Mouse (Mus musculus): ENCODE results near the gene Grifin. TPM values are rescaled to one million over a fixed set of nuclear protein-coding genes. Genes with fewer than 3 reads are reported as not detected.

Gene Grifin
- polyA plus RNA-seq, 1 experiment from 2014 or later: not detected

- 74% methylated on average over 4 of the region's 4 CpGs for WGBS
- no peak overlapping the region for H3K4me3 ChIP-seq (replicated peaks; ENCODE audit: low read length)
- no peaks in the 10 kb centered on the region for H3K36me3 ChIP-seq (ENCODE audit: control insufficient read depth, insufficient read depth)
- peaks cover 6% of the 10 kb centered on the region; the same call in 1 of the 2 replicates for H3K4me1 ChIP-seq (replicated peaks; ENCODE audit: control insufficient read depth, insufficient read depth, low read length)
- no peak overlapping the region for H3K4me2 ChIP-seq (ENCODE audit: low read length)
- H3K9ac ChIP-seq (replicated peaks; ENCODE audit: low read depth, low read length): no peak overlapping the region
- no peaks in the 10 kb centered on the region for H3K27me3 ChIP-seq (replicated peaks; ENCODE audit: control insufficient read depth, insufficient read depth, low read length)
- no peak for ATAC-seq
- H3K27ac ChIP-seq (ENCODE audit: low read length): no peak overlapping the region
- no peaks in the 10 kb centered on the region for H3K9me3 ChIP-seq (ENCODE audit: control insufficient read depth, low read length)
Observed at GRCm38 (mm10) chr5:140566271-140566670, 1.4 kb upstream of the Grifin start.

GRCm38 (mm10) chr5:140565856-140566255 lies 985 bp upstream of the Grifin start:
- H3K36me3 ChIP-seq (ENCODE audit: control insufficient read depth, insufficient read depth): no peaks in the 10 kb centered on the region
- H3K27ac ChIP-seq (ENCODE audit: low read length): no peak overlapping the region
- no peak overlapping the region for H3K4me3 ChIP-seq (replicated peaks; ENCODE audit: low read length)
- H3K27me3 ChIP-seq (replicated peaks; ENCODE audit: control insufficient read depth, insufficient read depth, low read length): no peaks in the 10 kb centered on the region
- no peaks in the 10 kb centered on the region for H3K9me3 ChIP-seq (ENCODE audit: control insufficient read depth, low read length)
- ATAC-seq: no peak
- 62% methylated on average over 6 of the region's 6 CpGs for WGBS
- H3K4me1 ChIP-seq (replicated peaks; ENCODE audit: control insufficient read depth, insufficient read depth, low read length): peaks cover 6% of the 10 kb centered on the region; the same call in 1 of the 2 replicates
- no peak overlapping the region for H3K4me2 ChIP-seq (ENCODE audit: low read length)
- H3K9ac ChIP-seq (replicated peaks; ENCODE audit: low read depth, low read length): no peak overlapping the region

GRCm38 (mm10) chr5:140565451-140565850 lies 580 bp upstream of the Grifin start:
- no peak overlapping the region for H3K4me2 ChIP-seq (ENCODE audit: low read length)
- no peak overlapping the region for H3K27ac ChIP-seq (ENCODE audit: low read length)
- H3K9ac ChIP-seq (replicated peaks; ENCODE audit: low read depth, low read length): no peak overlapping the region
- H3K27me3 ChIP-seq (replicated peaks; ENCODE audit: control insufficient read depth, insufficient read depth, low read length): no peaks in the 10 kb centered on the region
- no peak overlapping the region for H3K4me3 ChIP-seq (replicated peaks; ENCODE audit: low read length)
- ATAC-seq: peak; percentile 76
- H3K9me3 ChIP-seq (ENCODE audit: control insufficient read depth, low read length): no peaks in the 10 kb centered on the region
- no peaks in the 10 kb centered on the region for H3K36me3 ChIP-seq (ENCODE audit: control insufficient read depth, insufficient read depth)
- WGBS: 18% methylated on average over 5 of the region's 5 CpGs
- peaks cover 6% of the 10 kb centered on the region; the same call in 1 of the 2 replicates for H3K4me1 ChIP-seq (replicated peaks; ENCODE audit: control insufficient read depth, insufficient read depth, low read length)

- H3K4me1 ChIP-seq (replicated peaks; ENCODE audit: control insufficient read depth, insufficient read depth, low read length): peaks cover 3% of the 10 kb centered on the region; the same call in 1 of the 2 replicates
- ATAC-seq: no peak
- H3K9ac ChIP-seq (replicated peaks; ENCODE audit: low read depth, low read length): no peak overlapping the region
- H3K27ac ChIP-seq (ENCODE audit: low read length): no peak overlapping the region
- no peak overlapping the region for H3K4me3 ChIP-seq (replicated peaks; ENCODE audit: low read length)
- no peaks in the 10 kb centered on the region for H3K36me3 ChIP-seq (ENCODE audit: control insufficient read depth, insufficient read depth)
- 84% methylated on average over 9 of the region's 9 CpGs for WGBS
- H3K27me3 ChIP-seq (replicated peaks; ENCODE audit: control insufficient read depth, insufficient read depth, low read length): no peaks in the 10 kb centered on the region
- no peak overlapping the region for H3K4me2 ChIP-seq (ENCODE audit: low read length)
- no peaks in the 10 kb centered on the region for H3K9me3 ChIP-seq (ENCODE audit: control insufficient read depth, low read length)
Observed at GRCm38 (mm10) chr5:140562601-140563000, 2.3 kb downstream of the Grifin start.

- Histone ChIP-seq H3K9ac (replicated peaks; ENCODE audit: low read depth, low read length) (no peak overlapping the region), H3K27ac (ENCODE audit: low read length) (no peak overlapping the region), H3K4me3 (replicated peaks; ENCODE audit: low read length) (no peak overlapping the region), H3K4me2 (ENCODE audit: low read length) (no peak overlapping the region), H3K36me3 (ENCODE audit: control insufficient read depth, insufficient read depth) (no peaks in the 10 kb centered on the region), H3K9me3 (ENCODE audit: control insufficient read depth, low read length) (no peaks in the 10 kb centered on the region), H3K27me3 (replicated peaks; ENCODE audit: control insufficient read depth, insufficient read depth, low read length) (no peaks in the 10 kb centered on the region), H3K4me1 (replicated peaks; ENCODE audit: control insufficient read depth, insufficient read depth, low read length) (no peaks in the 10 kb centered on the region)
- WGBS: 45% methylated on average over 3 of the region's 3 CpGs
- no peak for ATAC-seq
Observed at GRCm38 (mm10) chr5:140556859-140557258, 8.0 kb downstream of the Grifin start.

GRCm38 (mm10) chr5:140553719-140554118 lies 11.2 kb downstream of the Grifin start:
- H3K4me1 ChIP-seq (replicated peaks; ENCODE audit: control insufficient read depth, insufficient read depth, low read length): peaks cover 9% of the 10 kb centered on the region
- no peak overlapping the region for H3K4me3 ChIP-seq (replicated peaks; ENCODE audit: low read length)
- H3K27ac ChIP-seq (ENCODE audit: low read length): no peak overlapping the region
- no peak overlapping the region for H3K4me2 ChIP-seq (ENCODE audit: low read length)
- WGBS: 95% methylated on average over 7 of the region's 7 CpGs
- no peak for ATAC-seq
- no peaks in the 10 kb centered on the region for H3K9me3 ChIP-seq (ENCODE audit: control insufficient read depth, low read length)
- H3K9ac ChIP-seq (replicated peaks; ENCODE audit: low read depth, low read length): no peak overlapping the region
- H3K27me3 ChIP-seq (replicated peaks; ENCODE audit: control insufficient read depth, insufficient read depth, low read length): no peaks in the 10 kb centered on the region
- no peaks in the 10 kb centered on the region for H3K36me3 ChIP-seq (ENCODE audit: control insufficient read depth, insufficient read depth)

GRCm38 (mm10) chr5:140549306-140550047 lies 15.4 kb downstream of the Grifin start:
- peak; percentile 91 for ATAC-seq
- H3K27me3 ChIP-seq (replicated peaks; ENCODE audit: control insufficient read depth, insufficient read depth, low read length): no peaks in the 10 kb centered on the region
- no peaks in the 10 kb centered on the region for H3K9me3 ChIP-seq (ENCODE audit: control insufficient read depth, low read length)
- H3K9ac ChIP-seq (replicated peaks; ENCODE audit: low read depth, low read length): peak overlapping the region; percentile 9; the same call in 1 of the 2 replicates
- peak overlapping the region; percentile 33 for H3K4me2 ChIP-seq (ENCODE audit: low read length)
- WGBS: 2% methylated on average over 17 of the region's 17 CpGs
- H3K4me3 ChIP-seq (replicated peaks; ENCODE audit: low read length): no peak overlapping the region
- H3K36me3 ChIP-seq (ENCODE audit: control insufficient read depth, insufficient read depth): no peaks in the 10 kb centered on the region
- peak overlapping the region; percentile 61 for H3K27ac ChIP-seq (ENCODE audit: low read length)
- H3K4me1 ChIP-seq (replicated peaks; ENCODE audit: control insufficient read depth, insufficient read depth, low read length): peaks cover 9% of the 10 kb centered on the region

GRCm38 (mm10) chr5:140546332-140546731 lies 18.5 kb downstream of the Grifin start:
- no peak for ATAC-seq
- H3K27ac ChIP-seq (ENCODE audit: low read length): no peak overlapping the region
- H3K27me3 ChIP-seq (replicated peaks; ENCODE audit: control insufficient read depth, insufficient read depth, low read length): no peaks in the 10 kb centered on the region
- H3K4me3 ChIP-seq (replicated peaks; ENCODE audit: low read length): no peak overlapping the region
- H3K9me3 ChIP-seq (ENCODE audit: control insufficient read depth, low read length): no peaks in the 10 kb centered on the region
- WGBS: 93% methylated on average over 19 of the region's 19 CpGs
- H3K9ac ChIP-seq (replicated peaks; ENCODE audit: low read depth, low read length): no peak overlapping the region
- H3K4me1 ChIP-seq (replicated peaks; ENCODE audit: control insufficient read depth, insufficient read depth, low read length): peaks cover 18% of the 10 kb centered on the region
- H3K4me2 ChIP-seq (ENCODE audit: low read length): no peak overlapping the region
- no peaks in the 10 kb centered on the region for H3K36me3 ChIP-seq (ENCODE audit: control insufficient read depth, insufficient read depth)

GRCm38 (mm10) chr5:140545651-140546050 lies 19.2 kb downstream of the Grifin start:
- Histone ChIP-seq H3K27ac (ENCODE audit: low read length) (no peak overlapping the region), H3K9ac (replicated peaks; ENCODE audit: low read depth, low read length) (no peak overlapping the region), H3K4me2 (ENCODE audit: low read length) (no peak overlapping the region), H3K36me3 (ENCODE audit: control insufficient read depth, insufficient read depth) (no peaks in the 10 kb centered on the region), H3K4me1 (replicated peaks; ENCODE audit: control insufficient read depth, insufficient read depth, low read length) (peaks cover 18% of the 10 kb centered on the region), H3K4me3 (replicated peaks; ENCODE audit: low read length) (no peak overlapping the region), H3K27me3 (replicated peaks; ENCODE audit: control insufficient read depth, insufficient read depth, low read length) (no peaks in the 10 kb centered on the region), H3K9me3 (ENCODE audit: control insufficient read depth, low read length) (no peaks in the 10 kb centered on the region)
- 75% methylated on average over 6 of the region's 6 CpGs for WGBS
- ATAC-seq: no peak

Data from forebrain, embryonic 16.5 days (tissue).